Mouse (Mus musculus) megakaryocyte, adult 5-6 weeks (primary cell): Measurements from ENCODE around the gene Ramp1. TPM values are rescaled to one million over a fixed set of nuclear protein-coding genes. Genes with fewer than 3 reads are reported as not detected.
A peak's percentile ranks its signal among the peaks of the same experiment; 100 is the strongest.

Source experiments
- ATAC-seq: 2 replicates; pipeline ENCODE4 v1.8.0; 2016; ENCODE audit warnings: mild to moderate bottlenecking, inconsistent platforms; ENCODE audit not compliant: poor library complexity, severe bottlenecking
- total RNA-seq, 2 experiments: library from RNA; stranded (forward) in 1 of 2; stranded (reverse) in 1 of 2; fragments of 153-499, 151-499 nt in 1 of 2; fragments of 221-1000, 200-1000 nt in 1 of 2; gene quantifications; 2 replicates each; pipeline versions ENCODE4 v1.2.3 to v1.2.4; 2015 to 2017

The Ramp1 gene
- total RNA-seq, 2 experiments from 2014 or later: 71.1 to 75.2 TPM

- ATAC-seq: no peak
These were observed 14.1 kb downstream of the Ramp1 start for GRCm38 (mm10) chr1:91193680-91194079.

- no peak for ATAC-seq
These were observed 20.2 kb downstream of the Ramp1 start for GRCm38 (mm10) chr1:91199793-91200192.

GRCm38 (mm10) chr1:91201122-91201521 is 21.5 kb downstream of the Ramp1 start:
- ATAC-seq: no peak

GRCm38 (mm10) chr1:91204221-91204765 is 24.7 kb downstream of the Ramp1 start:
- no peak for ATAC-seq

DNA sequence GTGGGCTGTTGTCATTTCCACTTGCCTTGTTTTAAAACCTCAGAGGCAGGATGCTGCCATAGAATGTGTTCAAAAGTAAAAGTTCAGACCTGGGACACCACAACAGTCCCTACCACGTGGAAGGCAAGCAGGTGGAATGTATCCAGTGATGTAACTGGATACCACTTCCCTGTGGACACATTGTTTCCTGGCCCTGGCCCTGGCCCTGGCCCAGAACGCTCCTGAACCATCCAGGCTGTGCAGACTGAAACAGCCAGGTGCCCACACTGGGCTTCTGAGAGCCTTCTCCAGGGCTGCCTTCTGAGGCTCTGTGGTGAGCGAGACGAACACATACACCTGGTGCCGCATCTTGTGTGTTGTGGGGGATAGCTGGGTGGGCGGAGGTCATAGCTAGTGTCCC is 26.0 kb downstream of the Ramp1 start:
- ATAC-seq: no peak

DNA sequence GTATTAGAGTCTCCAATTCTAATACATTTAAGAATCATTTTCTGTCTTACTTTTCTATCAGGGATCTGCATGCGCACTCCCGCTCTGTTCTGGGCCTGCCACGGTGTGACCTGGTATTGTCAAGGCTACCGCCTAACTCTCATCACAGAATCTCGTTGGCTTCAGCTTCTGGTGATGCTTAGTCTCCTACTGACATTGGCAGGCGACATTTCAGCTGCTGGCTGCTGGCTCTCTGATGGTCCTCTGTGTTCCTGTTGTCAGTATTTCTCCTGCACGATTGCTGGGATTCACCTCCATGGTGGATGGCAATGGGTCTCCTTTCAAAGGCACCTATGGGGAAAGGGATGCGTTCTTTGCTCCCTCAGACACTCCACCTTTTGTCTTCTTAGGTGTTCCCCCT is 26.7 kb downstream of the Ramp1 start:
- ATAC-seq: no peak

DNA sequence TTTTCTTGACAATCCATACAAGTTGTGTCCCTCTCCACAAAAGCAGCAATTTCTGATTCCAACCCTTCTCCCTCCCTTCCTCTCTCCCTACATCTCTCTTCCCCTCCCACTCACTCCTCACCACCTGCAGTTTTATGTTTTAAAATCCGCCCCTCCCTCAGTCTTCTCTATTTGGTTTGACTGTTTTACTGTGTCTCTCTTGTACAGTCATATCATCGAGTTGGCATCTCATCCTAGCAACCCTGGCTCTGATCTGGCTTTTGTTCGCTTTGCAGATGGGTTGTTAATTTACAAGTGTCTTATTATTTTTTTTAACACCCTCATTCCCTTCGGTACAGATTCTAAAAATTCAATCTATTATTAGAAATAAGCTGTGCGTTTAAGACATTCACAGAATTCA is 27.3 kb downstream of the Ramp1 start:
- no peak for ATAC-seq

DNA sequence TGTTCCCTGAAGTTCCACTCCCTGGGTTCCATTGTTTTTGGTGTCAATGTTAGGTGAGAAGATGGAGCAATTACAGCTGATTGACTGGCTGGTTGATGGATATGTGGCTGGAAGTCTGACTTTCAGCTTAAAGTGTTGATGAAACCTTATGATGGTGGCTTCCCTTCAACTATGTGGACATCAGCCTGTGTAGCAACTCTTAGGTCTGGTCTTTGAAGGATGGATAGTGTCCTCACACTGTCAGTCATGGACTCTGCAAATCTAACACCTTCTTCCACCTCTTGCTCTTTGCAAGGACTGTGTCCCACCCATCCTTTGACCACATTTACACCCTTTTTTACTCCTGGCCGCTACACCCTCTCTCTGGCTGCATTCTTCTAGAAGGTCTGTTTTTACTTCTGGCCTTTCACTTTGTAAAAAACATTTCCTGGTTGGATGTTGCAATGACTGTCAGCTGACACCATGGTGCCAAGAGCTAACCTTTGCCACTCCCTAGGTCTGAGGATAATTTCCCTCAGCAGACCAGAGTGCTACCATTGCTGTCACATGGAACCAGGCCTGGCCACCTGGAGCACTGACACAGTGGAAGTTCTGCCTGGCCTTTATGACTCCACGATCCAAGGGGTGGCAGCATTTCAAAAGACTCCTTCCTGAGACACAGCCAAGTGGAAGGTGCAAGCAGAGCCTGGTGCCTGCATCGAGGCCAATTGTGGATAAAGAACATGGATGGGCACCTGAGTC is 27.9 kb downstream of the Ramp1 start:
- peak; percentile 87 for ATAC-seq

GRCm38 (mm10) chr1:91209343-91209742 is 29.7 kb downstream of the Ramp1 start:
- ATAC-seq: no peak

DNA sequence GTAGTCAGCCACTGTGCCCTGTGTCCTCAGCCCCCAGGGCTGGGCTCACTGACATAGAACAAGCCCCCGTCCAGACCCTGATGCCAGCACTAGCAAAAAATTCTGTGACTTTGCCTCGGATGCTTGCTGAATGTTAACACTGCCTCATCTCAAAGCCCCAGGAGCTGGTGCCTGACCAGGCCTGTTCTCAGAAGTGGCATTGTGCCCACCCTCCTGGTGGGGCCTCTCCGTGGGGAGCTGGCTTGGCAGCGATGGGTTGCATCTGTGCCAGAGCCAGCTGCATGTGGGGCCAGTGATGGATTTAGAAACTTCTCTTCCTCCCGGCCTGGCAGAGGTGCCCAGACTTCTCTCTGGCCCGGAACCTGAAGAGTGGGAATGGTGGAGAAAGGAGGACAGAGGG is 30.2 kb downstream of the Ramp1 start:
- ATAC-seq: no peak

DNA sequence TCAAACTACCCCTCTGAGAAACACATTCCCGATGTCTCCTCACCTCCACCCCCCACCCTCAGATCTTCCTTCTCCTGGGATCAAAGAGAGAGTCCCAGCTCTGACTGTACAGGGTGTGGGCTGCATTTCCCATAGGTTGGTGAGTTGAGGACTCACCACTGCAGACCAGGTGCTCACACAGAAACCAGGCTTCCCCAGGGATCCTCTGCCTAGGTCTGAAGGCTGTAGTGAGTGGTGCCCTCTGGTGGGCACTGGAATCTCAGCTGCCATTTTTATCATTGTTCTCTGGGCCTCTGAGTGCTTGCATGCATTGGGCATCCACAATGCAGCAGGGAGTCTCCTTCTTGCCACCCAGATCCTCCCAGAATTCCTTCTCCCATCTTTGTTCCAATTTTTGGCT is 31.5 kb downstream of the Ramp1 start:
- ATAC-seq: peak; percentile 49

DNA sequence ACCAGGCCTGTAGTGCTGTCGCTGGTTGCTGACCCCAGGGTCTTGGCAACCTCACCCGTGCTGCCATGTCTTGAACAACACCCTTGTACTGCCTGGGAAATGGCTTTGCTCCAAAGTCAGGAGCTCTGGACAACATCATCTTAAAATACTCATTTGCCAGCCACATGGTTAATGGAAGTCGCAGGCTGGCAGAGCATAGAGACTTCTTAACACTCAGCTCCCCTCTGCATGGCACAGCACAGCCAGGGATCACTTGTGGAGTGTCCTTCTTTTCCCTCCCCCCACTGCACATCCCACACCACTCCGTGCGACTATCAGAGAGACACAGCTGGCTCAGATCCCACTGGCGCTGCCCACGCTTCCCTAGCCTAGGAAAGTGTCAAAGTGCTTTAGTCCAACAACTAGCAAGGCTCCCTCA is 32.0 kb downstream of the Ramp1 start:
- ATAC-seq: no peak

GRCm38 (mm10) chr1:91215264-91215663 is 35.6 kb downstream of the Ramp1 start:
- ATAC-seq: no peak

- no peak for ATAC-seq
These were observed 36.4 kb downstream of the Ramp1 start for GRCm38 (mm10) chr1:91215981-91216380.

GRCm38 (mm10) chr1:91216504-91217267 is 37.1 kb downstream of the Ramp1 start:
- peak; percentile 83 for ATAC-seq

DNA sequence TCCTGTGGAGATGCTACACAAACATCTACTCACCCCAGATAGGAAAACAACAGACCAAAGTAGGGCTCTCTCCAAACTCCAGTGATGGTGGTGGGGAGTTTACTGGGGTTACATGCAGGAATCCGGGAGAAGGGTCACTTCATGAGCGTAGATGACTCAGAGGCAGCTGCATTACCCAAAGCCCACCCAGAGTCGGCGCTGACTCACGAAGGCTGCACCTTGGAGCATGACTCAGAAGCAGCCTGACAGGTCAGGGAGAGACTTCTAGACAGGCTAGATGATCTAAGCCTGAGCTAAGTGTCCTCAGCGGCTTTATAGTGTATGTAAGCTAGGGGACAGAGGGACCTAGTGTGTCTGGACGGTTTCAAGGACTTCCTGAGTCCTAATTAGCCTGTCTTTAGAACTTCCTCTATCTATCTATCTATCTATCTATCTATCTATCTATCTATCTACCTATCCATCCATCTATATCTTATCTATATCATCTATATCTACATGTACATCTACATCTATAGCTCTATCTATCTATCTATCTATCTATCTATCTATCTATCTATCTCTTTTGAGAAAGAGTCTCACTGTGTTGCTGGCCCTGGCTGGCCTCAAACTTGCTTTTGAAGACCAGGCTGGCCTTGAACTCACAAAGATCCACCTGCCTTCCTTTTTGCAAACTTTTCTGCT is 40.2 kb downstream of the Ramp1 start:
- peak; percentile 16; the same call in 1 of the 2 replicates for ATAC-seq

- peak; percentile 82 for ATAC-seq
These were observed 40.7 kb downstream of the Ramp1 start for GRCm38 (mm10) chr1:91220322-91220672.

GRCm38 (mm10) chr1:91226562-91226961 is 46.9 kb downstream of the Ramp1 start:
- no peak for ATAC-seq

- ATAC-seq: no peak
These were observed 47.9 kb downstream of the Ramp1 start for GRCm38 (mm10) chr1:91227381-91228054.

- ATAC-seq: peak; percentile 68
These were observed 51.5 kb downstream of the Ramp1 start for GRCm38 (mm10) chr1:91231142-91231541.

GRCm38 (mm10) chr1:91231896-91232295 is 52.3 kb downstream of the Ramp1 start:
- ATAC-seq: peak; percentile 42
